ENCODE assay signal across 16 mouse cellular contexts in the genomic region with DNA sequence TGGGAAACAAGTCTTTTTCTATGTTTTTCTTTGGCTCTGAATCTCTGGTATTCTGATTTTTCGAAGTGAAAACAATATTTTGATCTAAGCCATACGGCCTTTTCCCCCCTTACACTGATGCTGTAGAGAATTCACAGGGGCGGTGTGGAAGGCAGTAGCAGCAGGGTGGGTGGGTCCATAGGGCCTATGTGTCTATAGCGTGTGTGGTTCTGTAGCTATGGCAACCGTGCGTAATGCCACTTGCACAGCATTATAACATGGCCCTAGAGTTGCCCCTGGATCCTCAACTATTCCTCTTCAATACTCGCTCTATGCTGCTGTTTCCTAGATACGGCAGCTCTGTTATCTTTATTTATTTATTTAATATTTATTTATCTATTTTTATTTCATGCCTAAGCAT. TPM values are rescaled to one million over a fixed set of nuclear protein-coding genes. Genes with fewer than 3 reads are reported as not detected.
DNase-seq lines count a peak whose midpoint lies in the region; ATAC-seq and TF ChIP-seq lines count a peak whose summit lies in the region.
"Had no signal": no experiment of that assay in that cellular context is flagged by ENCODE, and none has a peak within 500 bp of the region (broad histone marks: within the 10 kb centered on the region; RNA-seq: fewer than 3 reads in every experiment).

No protein-coding gene starts in this region.

- no peak overlapping the region for H3K27ac ChIP-seq in limb, embryonic 14.5 days (replicated peaks; ENCODE audit: low read depth, low read length)
- H3K27ac ChIP-seq in limb, embryonic 10.5 days: no peak overlapping the region
- no peak overlapping the region for H3K27ac ChIP-seq in forebrain, embryonic 16.5 days (ENCODE audit: low read length)
- H3K27ac ChIP-seq in midbrain, embryonic 14.5 days (replicated peaks; ENCODE audit: low read depth, low read length): peak overlapping the region; percentile 32
- H3K27ac ChIP-seq: layer of hippocampus, adult 2 months; liver, embryonic 12.5 days; stomach, embryonic 15.5 days had no signal

- no peaks in the 10 kb centered on the region for H3K36me3 ChIP-seq in limb, embryonic 14.5 days (ENCODE audit: control insufficient read depth, insufficient read depth, low read length)
- H3K36me3 ChIP-seq in limb, embryonic 10.5 days: no peaks in the 10 kb centered on the region
- H3K36me3 ChIP-seq in forebrain, embryonic 16.5 days (ENCODE audit: control insufficient read depth, insufficient read depth): no peaks in the 10 kb centered on the region
- no peaks in the 10 kb centered on the region for H3K36me3 ChIP-seq in midbrain, embryonic 14.5 days (ENCODE audit: control insufficient read depth, insufficient read depth, low read length)
- H3K36me3 ChIP-seq: liver, embryonic 12.5 days; stomach, embryonic 15.5 days had no signal

- H3K4me3 ChIP-seq in limb, embryonic 14.5 days (replicated peaks; ENCODE audit: low read length): no peak overlapping the region
- no peak overlapping the region for H3K4me3 ChIP-seq in limb, embryonic 10.5 days
- no peak overlapping the region for H3K4me3 ChIP-seq in forebrain, embryonic 16.5 days (replicated peaks; ENCODE audit: low read length)
- no peak overlapping the region for H3K4me3 ChIP-seq in midbrain, embryonic 14.5 days (replicated peaks; ENCODE audit: low read depth, low read length)
- H3K4me3 ChIP-seq: layer of hippocampus, adult 2 months; liver, embryonic 12.5 days; megakaryocyte, embryonic 14.5 days; stomach, embryonic 15.5 days had no signal

- 77% methylated on average over 8 of the region's 8 CpGs for WGBS in limb, embryonic 14.5 days
- WGBS in limb, embryonic 10.5 days: 87% methylated on average over 8 of the region's 8 CpGs
- WGBS in forebrain, embryonic 16.5 days: 59% methylated on average over 8 of the region's 8 CpGs
- WGBS in midbrain, embryonic 14.5 days: 53% methylated on average over 8 of the region's 8 CpGs

- no peak for ATAC-seq in limb, embryonic 14.5 days (ENCODE audit: low FRiP score, low read depth)
- peak; percentile 71 for ATAC-seq in forebrain, embryonic 16.5 days
- no peak for ATAC-seq in midbrain, embryonic 14.5 days (ENCODE audit: low FRiP score, low TSS enrichment)
- ATAC-seq: liver, embryonic 12.5 days had no signal

- DNase-seq in limb, embryonic 14.5 days (ENCODE audit: low spot score): no peak
- DNase-seq in limb, embryonic 10.5 days (ENCODE audit: low spot score): no peak
- peak; percentile 45 for DNase-seq in embryo, embryonic 11 days
- DNase-seq in midbrain, embryonic 14.5 days: peak; percentile 73
- no peak for DNase-seq in ovary, adult 18-20 months (ENCODE audit: low spot score)
- no peak for DNase-seq in ovary, postnatal 14 days (ENCODE audit: low spot score)
- no peak for DNase-seq in kidney, postnatal 14 days
- DNase-seq: cerebellum, adult 2 months; heart, postnatal 4 days; kidney, adult 8-10 months; thymus, postnatal 36 days had no signal

- H3K4me1 ChIP-seq in limb, embryonic 14.5 days (ENCODE audit: control insufficient read depth, insufficient read depth, low read length): no peaks in the 10 kb centered on the region
- no peaks in the 10 kb centered on the region for H3K4me1 ChIP-seq in limb, embryonic 10.5 days
- H3K4me1 ChIP-seq in forebrain, embryonic 16.5 days (replicated peaks; ENCODE audit: control insufficient read depth, insufficient read depth, low read length): peaks cover 5% of the 10 kb centered on the region
- H3K4me1 ChIP-seq in midbrain, embryonic 14.5 days (ENCODE audit: control insufficient read depth, insufficient read depth, low read length): peaks cover 11% of the 10 kb centered on the region

- TF ChIP-seq POLR2A in limb, embryonic 14.5 days (IDR thresholded peaks at IDR 0.05; ENCODE audit: borderline replicate concordance, extremely low read depth, insufficient read depth, insufficient read length): no peak

- no peak overlapping the region for H3K4me2 ChIP-seq in limb, embryonic 14.5 days (replicated peaks; ENCODE audit: low read depth, low read length, severe bottlenecking)
- no peak overlapping the region for H3K4me2 ChIP-seq in forebrain, embryonic 16.5 days (ENCODE audit: low read length)
- H3K4me2 ChIP-seq in midbrain, embryonic 14.5 days (ENCODE audit: low read length): no peak overlapping the region
- H3K4me2 ChIP-seq: liver, embryonic 12.5 days; stomach, embryonic 15.5 days had no signal

- no peaks in the 10 kb centered on the region for H3K27me3 ChIP-seq in limb, embryonic 14.5 days (ENCODE audit: control insufficient read depth, insufficient read depth, low read length)
- no peaks in the 10 kb centered on the region for H3K27me3 ChIP-seq in limb, embryonic 10.5 days (ENCODE audit: low read depth, poor library complexity, severe bottlenecking)
- H3K27me3 ChIP-seq in forebrain, embryonic 16.5 days (replicated peaks; ENCODE audit: control insufficient read depth, insufficient read depth, low read length): no peaks in the 10 kb centered on the region
- no peaks in the 10 kb centered on the region for H3K27me3 ChIP-seq in midbrain, embryonic 14.5 days (ENCODE audit: control insufficient read depth, insufficient read depth, low read length)
- H3K27me3 ChIP-seq: stomach, embryonic 15.5 days had no signal

- H3K9me3 ChIP-seq in limb, embryonic 14.5 days (ENCODE audit: control insufficient read depth, low read length): no peaks in the 10 kb centered on the region
- no peaks in the 10 kb centered on the region for H3K9me3 ChIP-seq in limb, embryonic 10.5 days (replicated peaks)
- no peaks in the 10 kb centered on the region for H3K9me3 ChIP-seq in forebrain, embryonic 16.5 days (ENCODE audit: control insufficient read depth, low read length)
- no peaks in the 10 kb centered on the region for H3K9me3 ChIP-seq in midbrain, embryonic 14.5 days (ENCODE audit: control insufficient read depth, low read length)
- H3K9me3 ChIP-seq: liver, embryonic 12.5 days; stomach, embryonic 15.5 days had no signal

- H3K9ac ChIP-seq in limb, embryonic 14.5 days (ENCODE audit: low read depth, low read length, severe bottlenecking): 0 out of 2 replicates have a peak overlapping the region, but pooled peaks have one; percentile 9
- no peak overlapping the region for H3K9ac ChIP-seq in forebrain, embryonic 16.5 days (replicated peaks; ENCODE audit: low read depth, low read length)
- H3K9ac ChIP-seq in midbrain, embryonic 14.5 days (replicated peaks; ENCODE audit: low read length): no peak overlapping the region
- H3K9ac ChIP-seq: liver, embryonic 12.5 days; stomach, embryonic 15.5 days had no signal

RNA-seq across cellular contexts. Expression of a gene that starts 32.5 kb away (rescaled TPM):
- polyA plus RNA-seq in limb, embryonic 14.5 days (2012; rRNA removed): 11.2 and 13.8 TPM in 2 replicates
- 13.0 and 13.2 TPM in 2 replicates for polyA plus RNA-seq in limb, embryonic 14.5 days (2014; fragmentation: Nextera tagmentation; extraction: Ambion mirVana)
- polyA plus RNA-seq in limb, embryonic 10.5 days (2016; fragmentation: Nextera tagmentation; extraction: Ambion mirVana): 3.9 and 4.3 TPM in 2 replicates
- polyA plus RNA-seq in forebrain, embryonic 16.5 days (2015; fragmentation: Nextera tagmentation; extraction: Ambion mirVana): 37.7 and 49.8 TPM in 2 replicates
- polyA plus RNA-seq in midbrain, embryonic 14.5 days (2014; fragmentation: Nextera tagmentation; extraction: Ambion mirVana): 46.4 and 49.1 TPM in 2 replicates

Comparison
In these comparisons a context has a peak if more than half of its experiments do, and no peak if none do; other contexts are left out.
1. DNase-seq: peak in embryo, embryonic 11 days (single experiment) and midbrain, embryonic 14.5 days (single experiment); none in limb, embryonic 14.5 days (single experiment), limb, embryonic 10.5 days (single experiment), ovary, adult 18-20 months (single experiment), ovary, postnatal 14 days (single experiment) and kidney, postnatal 14 days (single experiment).